Mouse (Mus musculus): Measurements from ENCODE around the gene Trim80. TPM values are rescaled to one million over a fixed set of nuclear protein-coding genes. Genes with fewer than 3 reads are reported as not detected.
A peak's percentile ranks its signal among the peaks of the same experiment; 100 is the strongest.

The Trim80 gene
- 0.20 TPM in 1 of 2 replicates, not detected in the other for polyA plus RNA-seq (2016; fragmentation: Nextera tagmentation; extraction: Ambion mirVana)

DNA sequence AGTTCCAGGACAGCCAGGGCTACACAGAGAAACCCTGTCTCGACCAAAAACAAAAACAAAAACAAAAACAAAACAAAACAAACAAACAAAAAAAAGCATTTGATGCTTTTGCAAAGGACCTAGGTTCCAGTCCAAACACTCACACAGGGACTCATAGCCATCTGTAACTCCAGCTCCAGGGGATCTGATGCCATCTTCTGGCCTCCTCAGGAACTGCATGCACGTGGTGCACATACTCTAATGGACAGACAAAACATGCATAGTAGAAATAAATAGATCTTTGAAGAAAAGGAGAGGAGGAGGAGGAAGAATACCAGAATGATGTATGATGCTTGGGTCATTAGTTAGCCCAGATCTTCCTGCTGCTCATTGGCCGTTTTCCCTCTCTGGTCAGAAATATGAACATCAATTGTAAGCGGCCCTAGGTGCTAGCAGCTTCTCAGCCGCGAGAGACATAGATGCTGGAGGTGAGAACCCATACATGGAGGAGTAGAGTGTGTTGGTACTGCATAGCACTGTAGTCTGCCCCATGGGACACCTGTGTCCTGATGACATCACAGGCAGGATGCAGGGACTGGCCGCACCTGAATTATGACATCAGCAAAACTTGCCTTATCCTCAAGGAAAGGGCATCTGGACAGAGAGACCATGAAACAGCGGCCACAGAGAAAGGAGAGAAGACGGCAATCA is at the start of gene Trim80:
TSS of gene Trim80 (plus strand) at position 640 of the 690 bp plus-strand sequence.
- 96% methylated on average over 9 of the region's 9 CpGs for WGBS

DNA sequence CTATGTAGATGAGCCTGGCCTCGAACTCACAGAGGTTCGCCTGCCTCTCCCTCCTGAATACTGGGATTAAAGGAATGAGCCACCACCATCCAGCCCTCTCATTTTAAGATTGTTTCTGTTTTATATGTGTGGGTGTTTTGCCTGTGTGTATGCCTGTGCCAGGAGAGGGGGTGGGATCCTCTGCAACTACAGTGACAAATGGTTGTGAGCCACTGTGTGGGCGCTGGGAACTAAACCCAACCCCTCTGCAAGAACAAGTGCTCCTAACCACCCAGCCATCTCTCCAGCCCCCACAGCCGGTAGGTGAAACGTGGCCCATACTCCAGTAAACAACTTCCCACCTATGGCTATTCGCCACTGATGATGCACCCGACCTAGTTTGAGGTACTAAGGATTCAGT is 49.0 kb upstream of the Trim80 start:
- WGBS = 88% methylated on average over 7 of the region's 7 CpGs
- Histone ChIP-seq H3K9ac (no peak overlapping the region), H3K36me3 (peaks cover 63% of the 10 kb centered on the region), H3K4me3 (no peak overlapping the region), H3K4me2 (replicated peaks) (no peak overlapping the region), H3K27ac (no peak overlapping the region), H3K9me3 (replicated peaks) (no peaks in the 10 kb centered on the region), H3K4me1 (no peaks in the 10 kb centered on the region), H3K27me3 (no peaks in the 10 kb centered on the region)
- ATAC-seq (ENCODE audit: low FRiP score) = no peak

More for the DNA sequence above, at the start of gene Trim80:
- Histone ChIP-seq H3K4me1 (peaks cover 16% of the 10 kb centered on the region), H3K9me3 (replicated peaks) (peaks cover 6% of the 10 kb centered on the region; the same call in 1 of the 2 replicates), H3K36me3 (no peaks in the 10 kb centered on the region), H3K4me3 (no peak within 1 kb of the TSS), H3K9ac (no peak within 1 kb of the TSS), H3K27me3 (0 out of 2 replicates have a peak, but pooled peaks cover 4% of the 10 kb centered on the region), H3K4me2 (replicated peaks) (no peak within 1 kb of the TSS), H3K27ac (no peak within 1 kb of the TSS)
- no peak for ATAC-seq (ENCODE audit: low FRiP score)

DNA sequence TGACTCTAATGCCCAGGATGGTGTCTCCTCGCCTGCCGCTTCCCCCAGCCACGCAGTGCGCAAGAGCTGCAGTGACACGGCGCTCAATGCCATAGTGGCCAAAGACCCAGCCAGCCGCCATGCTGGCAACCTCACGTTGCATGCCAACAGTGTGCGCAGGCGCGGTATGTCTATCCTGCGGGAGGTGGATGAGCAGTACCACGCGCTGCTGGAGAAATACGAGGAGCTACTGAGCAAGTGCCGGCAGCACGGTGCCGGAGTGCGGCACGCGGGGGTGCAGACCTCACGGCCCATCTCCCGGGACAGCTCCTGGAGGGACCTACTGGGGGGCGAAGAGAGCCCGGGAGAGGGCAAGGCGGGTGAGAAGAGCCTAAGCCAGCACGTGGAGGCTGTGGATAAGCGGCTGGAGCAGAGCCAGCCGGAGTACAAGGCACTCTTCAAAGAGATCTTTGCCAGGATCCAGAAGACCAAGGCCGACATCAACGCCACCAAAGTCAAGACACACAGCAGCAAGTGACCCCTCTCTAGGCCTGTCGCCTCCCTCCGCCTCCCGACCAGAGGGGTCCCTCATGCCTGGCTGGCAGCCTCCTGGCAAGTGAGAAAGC is 46.5 kb upstream of the Trim80 start:
- peaks cover 68% of the 10 kb centered on the region for H3K36me3 ChIP-seq

DNA sequence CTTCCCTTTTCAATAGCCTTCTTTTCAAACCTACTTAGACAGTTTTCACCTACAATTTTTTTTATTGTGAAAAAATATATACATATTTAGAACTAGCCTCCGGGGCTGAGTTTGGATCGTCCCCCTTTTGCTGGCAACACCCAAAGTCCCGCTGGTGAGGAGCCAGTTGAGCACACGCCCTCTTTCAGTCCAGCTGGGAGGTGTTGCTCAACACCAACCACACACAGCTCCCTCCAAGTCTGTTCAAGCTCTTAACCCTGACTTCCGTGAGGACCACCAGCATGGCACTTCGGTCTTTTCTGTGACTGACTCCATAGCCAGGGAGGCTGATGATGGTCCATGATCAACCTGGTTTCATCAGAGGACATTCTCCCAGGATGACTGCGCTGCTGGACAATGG is 42.3 kb upstream of the Trim80 start:
- H3K9me3 ChIP-seq (replicated peaks) = no peaks in the 10 kb centered on the region
- H3K4me2 ChIP-seq (replicated peaks) = no peak overlapping the region
- H3K36me3 ChIP-seq = peaks cover 36% of the 10 kb centered on the region
- no peak overlapping the region for H3K9ac ChIP-seq
- no peak for ATAC-seq (ENCODE audit: low FRiP score)
- H3K27ac ChIP-seq = no peak overlapping the region
- no peak overlapping the region for H3K4me3 ChIP-seq
- H3K4me1 ChIP-seq = peaks cover 10% of the 10 kb centered on the region
- 80% methylated on average over 7 of the region's 7 CpGs for WGBS
- no peaks in the 10 kb centered on the region for H3K27me3 ChIP-seq

More for the DNA sequence above, 46.5 kb upstream of the Trim80 start:
- H3K4me3 ChIP-seq = no peak overlapping the region
- no peak overlapping the region for H3K9ac ChIP-seq
- H3K27ac ChIP-seq = no peak overlapping the region
- no peak overlapping the region for H3K4me2 ChIP-seq (replicated peaks)
- H3K4me1 ChIP-seq = no peaks in the 10 kb centered on the region
- no peaks in the 10 kb centered on the region for H3K27me3 ChIP-seq
- H3K9me3 ChIP-seq (replicated peaks) = no peaks in the 10 kb centered on the region
- 63% methylated on average over 34 of the region's 34 CpGs for WGBS
- no peak for ATAC-seq (ENCODE audit: low FRiP score)

DNA sequence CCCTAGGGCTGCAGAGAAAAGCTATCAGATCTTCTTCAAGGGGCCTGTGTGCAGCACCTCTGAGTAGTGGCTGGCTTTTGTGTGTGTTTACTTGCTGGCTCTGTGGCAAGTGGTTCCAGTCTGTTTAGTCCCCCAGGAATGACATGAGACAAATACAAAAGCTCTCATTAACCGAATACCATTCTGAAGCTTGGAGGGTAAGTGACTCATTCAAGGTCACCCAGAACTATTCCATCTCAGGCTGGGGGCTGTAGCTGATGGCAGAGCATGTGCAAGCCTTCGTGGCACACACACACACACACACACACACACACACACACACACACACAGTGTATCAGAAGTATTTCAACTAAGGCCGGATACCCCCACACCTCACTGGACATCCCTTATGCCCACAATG is 40.2 kb upstream of the Trim80 start:
- no peak for ATAC-seq (ENCODE audit: low FRiP score)
- Histone ChIP-seq H3K9me3 (replicated peaks) (no peaks in the 10 kb centered on the region), H3K4me1 (peaks cover 20% of the 10 kb centered on the region), H3K36me3 (peaks cover 17% of the 10 kb centered on the region), H3K4me2 (replicated peaks) (no peak overlapping the region), H3K4me3 (no peak overlapping the region), H3K9ac (no peak overlapping the region), H3K27me3 (no peaks in the 10 kb centered on the region), H3K27ac (no peak overlapping the region)
- WGBS = 70% methylated on average over 3 of the region's 3 CpGs

DNA sequence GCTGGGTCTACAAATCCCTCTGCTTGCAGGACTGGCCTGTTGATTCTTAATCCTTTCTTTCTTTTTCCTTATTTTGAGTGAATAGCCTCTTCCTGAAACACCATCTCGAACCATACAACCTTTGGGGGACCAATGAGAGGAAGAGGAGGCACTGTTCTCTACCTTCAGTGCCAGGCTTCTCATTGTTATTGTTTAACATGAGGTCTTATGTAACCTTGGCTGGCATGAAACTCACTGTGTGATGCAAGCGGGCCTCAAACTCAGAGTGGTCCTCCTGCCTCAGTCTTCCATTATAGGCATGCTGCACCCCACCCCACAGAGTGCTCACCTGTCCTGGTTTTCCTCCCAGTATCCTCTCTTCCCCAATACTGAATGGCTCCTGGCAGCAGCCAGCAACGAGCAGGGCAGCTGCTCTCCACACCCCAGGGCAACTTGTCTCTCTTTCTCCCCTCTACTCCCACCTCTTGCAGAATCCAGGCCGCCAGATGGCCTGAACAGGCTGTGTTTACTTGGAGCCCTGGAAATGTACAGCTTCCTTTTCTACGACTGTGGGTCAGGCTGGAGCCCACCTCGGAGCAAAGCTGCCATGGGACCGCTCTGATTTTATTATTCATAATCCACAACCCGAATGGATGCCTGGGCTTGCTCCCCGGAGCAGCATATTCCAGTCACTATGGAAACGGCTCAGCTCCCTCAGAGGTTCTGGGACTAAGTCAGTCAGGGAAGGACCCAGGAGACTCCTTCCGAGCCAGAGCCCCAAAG is 39.5 kb upstream of the Trim80 start:
- ATAC-seq (ENCODE audit: low FRiP score) = peak; percentile 21; the same call in 1 of the 2 replicates
- no peak overlapping the region for H3K4me3 ChIP-seq
- H3K9me3 ChIP-seq (replicated peaks) = no peaks in the 10 kb centered on the region
- H3K4me1 ChIP-seq = peaks cover 25% of the 10 kb centered on the region
- 0 out of 2 replicates have a peak overlapping the region, but pooled peaks have one; percentile 3 for H3K4me2 ChIP-seq (replicated peaks)
- 0 out of 2 replicates have a peak overlapping the region, but pooled peaks have one; percentile 13 for H3K9ac ChIP-seq
- peaks cover 10% of the 10 kb centered on the region for H3K36me3 ChIP-seq
- WGBS = 48% methylated on average over 11 of the region's 11 CpGs
- peak overlapping the region; percentile 72 for H3K27ac ChIP-seq
- no peaks in the 10 kb centered on the region for H3K27me3 ChIP-seq

DNA sequence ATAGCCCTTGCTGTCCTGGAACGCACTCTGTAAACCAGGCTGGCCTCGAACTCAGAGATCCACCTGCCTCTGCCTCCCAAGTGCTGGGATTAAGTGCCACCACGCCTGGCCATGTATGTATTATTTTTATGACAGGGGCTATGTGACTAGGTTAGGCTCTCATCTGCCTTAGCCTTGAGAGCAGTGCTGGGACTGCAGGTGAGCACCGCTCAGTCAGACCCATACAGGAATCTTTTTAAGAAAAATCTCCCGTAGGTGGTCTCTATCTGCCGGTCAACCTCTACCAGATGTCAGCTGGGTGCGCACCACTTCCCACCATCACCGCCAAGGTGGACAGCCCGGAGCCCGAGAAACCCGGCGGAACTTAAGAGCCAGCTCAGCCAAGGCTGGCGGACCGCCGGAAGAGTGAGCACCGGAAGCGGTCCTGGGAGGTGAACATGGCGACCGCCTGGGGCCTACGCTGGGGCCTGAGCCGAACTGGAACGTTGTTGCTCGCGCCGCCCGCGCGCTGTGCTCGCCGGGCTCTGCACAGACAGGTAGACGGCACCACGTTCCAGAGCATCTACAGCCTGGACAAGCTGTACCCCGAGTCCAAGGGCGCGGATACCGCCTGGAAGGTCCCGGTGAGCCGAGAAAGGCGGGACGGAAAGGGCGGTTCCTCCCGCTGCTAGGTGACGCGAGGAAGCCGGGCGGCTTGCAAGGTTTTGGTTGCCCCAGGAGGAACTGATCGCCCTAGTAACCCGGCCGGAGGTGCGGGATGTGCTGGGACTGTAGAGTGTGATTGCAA is 36.8 kb upstream of the Trim80 start, which contains the start of gene Mrpl58:
TSS of gene Mrpl58 (plus strand) at position 415 of the 787 bp plus-strand sequence.
- H3K9me3 ChIP-seq (replicated peaks) = no peaks in the 10 kb centered on the region
- peak within 1 kb of the TSS; percentile 66 for H3K4me3 ChIP-seq
- peak; percentile 85 for ATAC-seq (ENCODE audit: low FRiP score)
- peak within 1 kb of the TSS; percentile 74 for H3K4me2 ChIP-seq (replicated peaks)
- 3% methylated on average over 50 of the region's 50 CpGs for WGBS
- peak within 1 kb of the TSS; percentile 80 for H3K9ac ChIP-seq
- no peaks in the 10 kb centered on the region for H3K27me3 ChIP-seq
- H3K27ac ChIP-seq = peak within 1 kb of the TSS; percentile 91
- H3K4me1 ChIP-seq = peaks cover 28% of the 10 kb centered on the region
- H3K36me3 ChIP-seq = peaks cover 25% of the 10 kb centered on the region

DNA sequence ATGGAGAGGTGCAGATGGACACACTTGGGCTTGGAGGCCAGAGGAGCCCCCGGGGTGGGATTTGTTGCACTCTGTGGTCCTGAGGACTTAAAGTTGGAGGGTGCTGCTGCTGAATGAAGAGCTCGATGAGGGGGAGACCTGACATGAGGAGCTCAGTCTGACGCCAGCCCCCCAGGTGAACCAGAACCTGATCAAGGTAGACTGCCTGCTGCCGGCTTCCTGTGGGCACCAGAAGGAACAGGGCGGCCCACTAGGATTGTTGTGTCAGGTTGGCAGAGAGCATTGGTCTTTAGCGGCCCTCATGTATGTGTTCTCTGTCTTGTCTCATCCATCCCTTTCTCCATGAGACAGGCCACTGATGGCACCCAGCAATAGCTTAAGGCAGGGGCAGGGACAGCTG is 34.6 kb upstream of the Trim80 start:
- WGBS = 100% methylated on average over 6 of the region's 6 CpGs

DNA sequence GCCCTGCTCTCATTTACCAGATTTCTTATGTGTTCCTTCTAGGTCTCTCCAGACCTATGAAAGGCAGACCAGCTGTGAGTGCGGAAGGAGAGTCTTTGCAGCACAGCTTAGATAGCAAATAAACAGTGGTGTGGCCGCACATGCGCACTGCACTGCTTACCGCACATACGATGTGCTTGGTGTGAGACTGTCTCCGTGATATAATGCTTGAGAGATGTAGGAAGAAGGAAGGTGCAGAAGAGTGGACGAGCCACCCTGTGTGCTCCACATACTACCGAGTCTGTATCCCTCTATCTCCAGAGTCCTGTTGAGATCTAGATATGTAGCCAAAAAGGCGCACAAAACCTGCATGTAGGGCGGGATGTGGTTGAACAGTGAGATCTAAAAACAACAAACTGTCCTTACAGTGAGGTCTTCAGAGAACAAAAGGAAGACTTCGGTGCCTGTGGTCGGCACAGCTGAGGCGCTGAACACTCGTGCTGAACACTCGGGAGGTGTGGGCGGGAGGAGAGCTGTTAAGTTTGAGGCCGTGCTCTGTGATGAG is 33.4 kb upstream of the Trim80 start:
- H3K36me3 ChIP-seq = peaks cover 34% of the 10 kb centered on the region
- H3K27me3 ChIP-seq = no peaks in the 10 kb centered on the region
- no peak overlapping the region for H3K4me2 ChIP-seq (replicated peaks)
- 95% methylated on average over 17 of the region's 17 CpGs for whole genome bisulfite sequencing
- H3K4me1 ChIP-seq = peaks cover 51% of the 10 kb centered on the region
- H3K9me3 ChIP-seq (replicated peaks) = no peaks in the 10 kb centered on the region
- no peak overlapping the region for H3K27ac ChIP-seq
- no peak overlapping the region for H3K9ac ChIP-seq
- ATAC-seq (ENCODE audit: low FRiP score) = no peak
- H3K4me3 ChIP-seq = no peak overlapping the region

More for the DNA sequence above, 34.6 kb upstream of the Trim80 start:
- H3K9me3 ChIP-seq (replicated peaks) = no peaks in the 10 kb centered on the region
- no peak overlapping the region for H3K9ac ChIP-seq
- no peaks in the 10 kb centered on the region for H3K27me3 ChIP-seq
- no peak overlapping the region for H3K27ac ChIP-seq
- peaks cover 33% of the 10 kb centered on the region for H3K36me3 ChIP-seq
- no peak overlapping the region for H3K4me2 ChIP-seq (replicated peaks)
- no peak for ATAC-seq (ENCODE audit: low FRiP score)
- no peak overlapping the region for H3K4me3 ChIP-seq
- H3K4me1 ChIP-seq = peaks cover 44% of the 10 kb centered on the region

DNA sequence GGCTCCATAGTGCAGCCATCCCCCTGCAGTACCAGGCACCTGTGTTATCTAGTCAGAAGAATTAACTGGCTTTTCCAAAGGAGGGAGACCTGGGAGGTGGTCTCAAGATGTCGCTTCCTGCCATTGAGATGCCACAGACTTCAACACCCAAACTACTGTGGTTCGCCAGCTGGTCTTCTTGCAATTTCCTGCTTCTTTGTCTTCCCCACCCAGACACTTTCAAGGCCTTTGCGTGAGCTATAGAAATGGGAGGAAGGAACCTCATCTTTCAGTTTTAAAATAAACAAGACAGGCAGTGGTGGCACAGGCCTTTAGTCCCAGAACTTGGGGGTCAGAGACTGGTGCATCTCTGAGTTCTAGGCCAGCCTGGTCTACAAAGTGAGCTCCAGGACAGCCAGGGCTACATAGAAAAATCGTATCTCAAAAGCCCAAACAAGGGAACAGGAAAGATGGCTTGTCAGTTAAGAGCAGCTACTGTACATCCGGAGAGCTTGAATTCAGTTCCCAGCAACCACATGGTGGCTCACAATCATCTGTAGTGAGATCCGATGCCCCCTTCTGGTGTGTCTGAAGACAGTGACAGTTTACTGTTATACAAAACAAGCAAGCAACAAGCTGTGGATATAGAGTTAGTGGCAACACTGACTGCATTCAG is 32.0 kb upstream of the Trim80 start:
- WGBS = 79% methylated on average over 6 of the region's 6 CpGs
- peaks cover 60% of the 10 kb centered on the region for H3K4me1 ChIP-seq
- no peak overlapping the region for H3K4me2 ChIP-seq (replicated peaks)
- no peaks in the 10 kb centered on the region for H3K9me3 ChIP-seq (replicated peaks)
- H3K9ac ChIP-seq = no peak overlapping the region
- peak overlapping the region; percentile 85 for H3K27ac ChIP-seq
- no peaks in the 10 kb centered on the region for H3K27me3 ChIP-seq
- no peak for ATAC-seq (ENCODE audit: low FRiP score)
- peaks cover 34% of the 10 kb centered on the region for H3K36me3 ChIP-seq
- no peak overlapping the region for H3K4me3 ChIP-seq

DNA sequence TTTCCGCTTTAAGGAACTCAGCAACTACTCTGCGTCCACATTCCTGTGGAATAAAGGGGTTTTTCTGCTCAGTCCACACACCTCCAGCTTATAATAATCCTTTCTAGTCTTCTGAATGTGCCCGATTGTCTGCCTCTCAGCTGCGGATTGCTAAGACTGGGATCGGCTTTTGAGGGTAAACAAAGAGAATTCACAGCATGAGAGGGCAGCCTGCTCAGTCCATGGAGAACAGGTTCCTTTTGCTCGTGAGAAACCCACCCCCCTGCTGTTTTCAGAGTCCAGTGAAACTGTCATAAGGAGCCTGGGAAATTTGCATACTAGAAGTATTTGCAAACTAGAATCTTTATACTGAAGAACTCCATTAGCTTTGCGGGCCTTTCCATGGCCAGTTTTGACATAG is 30.8 kb upstream of the Trim80 start:
- peak overlapping the region; percentile 85 for H3K27ac ChIP-seq
- H3K36me3 ChIP-seq = peaks cover 34% of the 10 kb centered on the region
- no peaks in the 10 kb centered on the region for H3K9me3 ChIP-seq (replicated peaks)
- ATAC-seq (ENCODE audit: low FRiP score) = peak; percentile 33
- peaks cover 59% of the 10 kb centered on the region for H3K4me1 ChIP-seq
- H3K4me2 ChIP-seq (replicated peaks) = peak overlapping the region; percentile 9; the same call in 1 of the 2 replicates
- WGBS = 35% methylated on average over 7 of the region's 7 CpGs
- H3K9ac ChIP-seq = 0 out of 2 replicates have a peak overlapping the region, but pooled peaks have one; percentile 32
- no peak overlapping the region for H3K4me3 ChIP-seq
- no peaks in the 10 kb centered on the region for H3K27me3 ChIP-seq
